Mouse (Mus musculus) midbrain, embryonic 15.5 days (tissue): ENCODE results near the gene Ndufv2. TPM values are rescaled to one million over a fixed set of nuclear protein-coding genes. Genes with fewer than 3 reads are reported as not detected.
"Not testable (repeated sequence)": the region's sequence is repeated elsewhere in the genome, so short reads cannot be mapped to it uniquely, and the experiment has no call there.

Experiments used
- ATAC-seq: fragments of 200-750 bp; cut with Nextera tagmentation; replicated peaks from 2 replicates; pipeline ENCODE4 v1.8.0; 2017; ENCODE audit warnings: moderate TSS enrichment
- H3K27ac ChIP-seq: fragments of 300-500 bp; sonication (generic); 2 replicates; pipeline ENCODE4 v1.5.1; 2015; ENCODE audit warnings: mild to moderate bottlenecking, inconsistent platforms
- H3K27me3 ChIP-seq: fragments of 300-500 bp; sonication (generic); replicated peaks from 2 replicates; pipeline ENCODE4 v1.6.1; 2015; ENCODE audit warnings: inconsistent platforms
- H3K36me3 ChIP-seq: fragments of 300-500 bp; sonication (generic); replicated peaks from 2 replicates; pipeline ENCODE4 v1.6.1; 2015; ENCODE audit warnings: inconsistent platforms
- H3K4me1 ChIP-seq: fragments of 300-500 bp; sonication (generic); 2 replicates; pipeline ENCODE4 v1.6.1; 2015; ENCODE audit warnings: inconsistent platforms
- H3K4me2 ChIP-seq: fragments of 300-500 bp; sonication (generic); 2 replicates; pipeline ENCODE4 v1.6.1; 2015; ENCODE audit warnings: inconsistent platforms, mild to moderate bottlenecking, moderate library complexity
- H3K4me3 ChIP-seq: fragments of 300-500 bp; sonication (generic); 2 replicates; pipeline ENCODE4 v1.5.1; 2015; ENCODE audit warnings: mild to moderate bottlenecking, inconsistent platforms
- H3K9ac ChIP-seq: fragments of 300-500 bp; sonication (generic); 2 replicates; pipeline ENCODE4 v1.6.1; 2015; ENCODE audit warnings: mild to moderate bottlenecking, inconsistent platforms
- H3K9me3 ChIP-seq: fragments of 300-500 bp; sonication (generic); 2 replicates; pipeline ENCODE4 v1.6.1; 2016; ENCODE audit warnings: inconsistent platforms
- WGBS: fragments of 180-500 bp; shearing (Covaris S2); methylation state at CpG from one replicate; pipeline ENCODE4 v1.1.7; 2015; ENCODE audit warnings: mixed read lengths; 5-methylcytosine and 5-hydroxymethylcytosine counted together
- polyA plus RNA-seq: library from polyadenylated mRNA; unstranded; fragments of >200 nt; fragmentation: Nextera tagmentation; extraction: Ambion mirVana; gene quantifications from 2 replicates; pipeline ENCODE4 v1.2.1, GENCODE M21; 2015

Ndufv2 gene
- polyA plus RNA-seq, 1 experiment from 2014 or later: 341 TPM

GRCm38 (mm10) chr17:66043679-66044078 is 57.7 kb downstream of the Ndufv2 start:
- not testable (repeated sequence) for H3K27me3 ChIP-seq, H3K27ac ChIP-seq, H3K9me3 ChIP-seq, H3K4me2 ChIP-seq, H3K4me3 ChIP-seq, H3K4me1 ChIP-seq, H3K9ac ChIP-seq, ATAC-seq
- WGBS: 87% methylated on average over 4 of the region's 4 CpGs
- peaks cover 11% of the 10 kb centered on the region for H3K36me3 ChIP-seq

GRCm38 (mm10) chr17:66041020-66041419 is 60.3 kb downstream of the Ndufv2 start:
- Histone ChIP-seq H3K36me3 (peaks cover 13% of the 10 kb centered on the region), H3K4me3 (no peak overlapping the region), H3K4me1 (no peaks in the 10 kb centered on the region), H3K4me2 (no peak overlapping the region), H3K27ac (no peak overlapping the region), H3K9me3 (no peaks in the 10 kb centered on the region), H3K9ac (no peak overlapping the region), H3K27me3 (no peaks in the 10 kb centered on the region)
- WGBS: 83% methylated on average over 5 of the region's 5 CpGs
- ATAC-seq: no peak

GRCm38 (mm10) chr17:66033239-66033638 is 68.1 kb downstream of the Ndufv2 start:
- no peak for ATAC-seq
- H3K27ac ChIP-seq: no peak overlapping the region
- H3K27me3 ChIP-seq: no peaks in the 10 kb centered on the region
- H3K4me2 ChIP-seq: no peak overlapping the region
- H3K36me3 ChIP-seq: peaks cover 13% of the 10 kb centered on the region
- no peak overlapping the region for H3K4me3 ChIP-seq
- H3K4me1 ChIP-seq: no peaks in the 10 kb centered on the region
- H3K9ac ChIP-seq: no peak overlapping the region
- H3K9me3 ChIP-seq: no peaks in the 10 kb centered on the region
- WGBS: 95% methylated on average over 5 of the region's 5 CpGs

GRCm38 (mm10) chr17:66031991-66032390 is 69.4 kb downstream of the Ndufv2 start:
- no peaks in the 10 kb centered on the region for H3K4me1 ChIP-seq
- no peak for ATAC-seq
- H3K4me3 ChIP-seq: no peak overlapping the region
- no peaks in the 10 kb centered on the region for H3K9me3 ChIP-seq
- WGBS: 90% methylated on average over 5 of the region's 5 CpGs
- H3K36me3 ChIP-seq: peaks cover 13% of the 10 kb centered on the region
- no peaks in the 10 kb centered on the region for H3K27me3 ChIP-seq
- H3K4me2 ChIP-seq: no peak overlapping the region
- no peak overlapping the region for H3K9ac ChIP-seq
- no peak overlapping the region for H3K27ac ChIP-seq

Other genes starting within 250 kb of the Ndufv2 start
- 57.6 and 67.4 TPM in 2 replicates for gene Ralbp1, start 215.8 kb downstream of the Ndufv2 start, polyA plus RNA-seq
- gene Twsg1, start 150.3 kb downstream of the Ndufv2 start, polyA plus RNA-seq: 56.8 and 59.1 TPM in 2 replicates
- 161 and 170 TPM in 2 replicates for gene Ankrd12, start 24.5 kb downstream of the Ndufv2 start, polyA plus RNA-seq
- gene Washc1, start 10.0 kb upstream of the Ndufv2 start, polyA plus RNA-seq: 44.9 and 46.3 TPM in 2 replicates
- 4.9 and 6.0 TPM in 2 replicates for gene Ddx11, start 22.0 kb upstream of the Ndufv2 start, polyA plus RNA-seq